Mouse (Mus musculus): ENCODE data around the gene Cerk. TPM values are rescaled to one million over a fixed set of nuclear protein-coding genes. Genes with fewer than 3 reads are reported as not detected.

Gene Cerk
- polyA plus RNA-seq, 1 experiment from 2014 or later = 27.0 TPM

DNA sequence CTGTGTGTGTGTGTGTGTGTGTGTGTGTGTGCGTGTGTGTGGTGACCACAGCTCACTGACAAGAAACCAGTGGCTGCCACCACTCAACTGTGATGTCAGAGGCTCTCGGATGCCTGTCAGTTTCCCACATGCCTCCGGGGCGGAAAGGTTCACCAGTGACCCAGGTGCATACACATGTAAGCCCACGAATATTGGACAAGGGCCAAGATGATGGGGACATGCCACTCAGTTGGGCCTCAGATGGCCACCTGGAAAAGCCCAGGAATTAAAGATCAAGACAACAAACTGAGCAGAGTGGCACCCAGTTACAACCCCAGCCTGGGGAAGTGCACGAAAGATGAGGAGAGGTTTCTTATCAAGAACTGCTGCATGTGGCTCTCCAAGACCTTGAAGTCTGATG lies 13.4 kb downstream of the Cerk start:
- Histone ChIP-seq H3K36me3 (ENCODE audit: control insufficient read depth, insufficient read depth, low read length) (no peaks in the 10 kb centered on the region), H3K9ac (replicated peaks; ENCODE audit: low read depth, low read length) (no peak overlapping the region), H3K4me3 (ENCODE audit: low read depth, low read length) (no peak overlapping the region), H3K27ac (ENCODE audit: low read depth, low read length) (no peak overlapping the region), H3K27me3 (ENCODE audit: control insufficient read depth, insufficient read depth, low read length) (no peaks in the 10 kb centered on the region), H3K9me3 (ENCODE audit: control insufficient read depth, low read length) (no peaks in the 10 kb centered on the region), H3K4me1 (ENCODE audit: control insufficient read depth, insufficient read depth, low read length) (0 out of 2 replicates have a peak, but pooled peaks cover 4% of the 10 kb centered on the region), H3K4me2 (ENCODE audit: low read depth, low read length) (no peak overlapping the region)
- ATAC-seq (ENCODE audit: low read depth) = no peak
- WGBS = 77% methylated on average over 6 of the region's 6 CpGs

- Histone ChIP-seq H3K4me1 (ENCODE audit: control insufficient read depth, insufficient read depth, low read length) (0 out of 2 replicates have a peak, but pooled peaks cover 4% of the 10 kb centered on the region), H3K27ac (ENCODE audit: low read depth, low read length) (no peak overlapping the region), H3K9ac (replicated peaks; ENCODE audit: low read depth, low read length) (no peak overlapping the region), H3K27me3 (ENCODE audit: control insufficient read depth, insufficient read depth, low read length) (no peaks in the 10 kb centered on the region), H3K4me3 (ENCODE audit: low read depth, low read length) (no peak overlapping the region), H3K9me3 (ENCODE audit: control insufficient read depth, low read length) (no peaks in the 10 kb centered on the region), H3K4me2 (ENCODE audit: low read depth, low read length) (no peak overlapping the region), H3K36me3 (ENCODE audit: control insufficient read depth, insufficient read depth, low read length) (no peaks in the 10 kb centered on the region)
- WGBS = 78% methylated on average over 3 of the region's 3 CpGs
- no peak for ATAC-seq (ENCODE audit: low read depth)
Measured at GRCm38 (mm10) chr15:86172124-86172523, 13.8 kb downstream of the Cerk start.

DNA sequence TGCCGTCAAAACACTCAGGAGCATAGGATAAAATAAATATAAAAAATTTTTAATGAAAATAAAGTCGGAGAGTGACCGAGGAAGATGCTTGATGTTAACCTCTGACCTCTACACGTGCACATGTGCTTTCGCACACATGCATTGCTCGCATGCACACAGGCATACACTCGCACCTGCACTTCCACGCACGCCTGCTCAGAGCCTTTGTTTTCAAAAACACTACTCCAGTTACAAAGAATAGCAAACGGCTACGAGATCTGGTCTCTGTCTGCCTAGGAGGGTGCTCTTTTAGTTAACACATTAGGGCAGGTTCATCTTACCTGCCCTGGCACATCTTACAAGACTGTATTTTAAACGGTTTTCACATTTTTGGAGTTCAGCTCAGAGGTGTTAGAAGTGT lies 14.6 kb downstream of the Cerk start:
- Histone ChIP-seq H3K36me3 (ENCODE audit: control insufficient read depth, insufficient read depth, low read length) (no peaks in the 10 kb centered on the region), H3K9me3 (ENCODE audit: control insufficient read depth, low read length) (no peaks in the 10 kb centered on the region), H3K27ac (ENCODE audit: low read depth, low read length) (no peak overlapping the region), H3K9ac (replicated peaks; ENCODE audit: low read depth, low read length) (no peak overlapping the region), H3K4me1 (ENCODE audit: control insufficient read depth, insufficient read depth, low read length) (0 out of 2 replicates have a peak, but pooled peaks cover 4% of the 10 kb centered on the region), H3K4me3 (ENCODE audit: low read depth, low read length) (no peak overlapping the region), H3K27me3 (ENCODE audit: control insufficient read depth, insufficient read depth, low read length) (no peaks in the 10 kb centered on the region), H3K4me2 (ENCODE audit: low read depth, low read length) (no peak overlapping the region)
- WGBS = 87% methylated on average over 12 of the region's 12 CpGs
- no peak for ATAC-seq (ENCODE audit: low read depth)

- no peaks in the 10 kb centered on the region for H3K9me3 ChIP-seq (ENCODE audit: control insufficient read depth, low read length)
- 0 out of 2 replicates have a peak, but pooled peaks cover 4% of the 10 kb centered on the region for H3K4me1 ChIP-seq (ENCODE audit: control insufficient read depth, insufficient read depth, low read length)
- H3K9ac ChIP-seq (replicated peaks; ENCODE audit: low read depth, low read length) = no peak overlapping the region
- no peak overlapping the region for H3K4me2 ChIP-seq (ENCODE audit: low read depth, low read length)
- no peak overlapping the region for H3K4me3 ChIP-seq (ENCODE audit: low read depth, low read length)
- WGBS = 70% methylated on average over 4 of the region's 4 CpGs
- H3K36me3 ChIP-seq (ENCODE audit: control insufficient read depth, insufficient read depth, low read length) = no peaks in the 10 kb centered on the region
- no peak overlapping the region for H3K27ac ChIP-seq (ENCODE audit: low read depth, low read length)
- ATAC-seq (ENCODE audit: low read depth) = no peak
- no peaks in the 10 kb centered on the region for H3K27me3 ChIP-seq (ENCODE audit: control insufficient read depth, insufficient read depth, low read length)
Measured at GRCm38 (mm10) chr15:86169817-86170110, 16.2 kb downstream of the Cerk start.

DNA sequence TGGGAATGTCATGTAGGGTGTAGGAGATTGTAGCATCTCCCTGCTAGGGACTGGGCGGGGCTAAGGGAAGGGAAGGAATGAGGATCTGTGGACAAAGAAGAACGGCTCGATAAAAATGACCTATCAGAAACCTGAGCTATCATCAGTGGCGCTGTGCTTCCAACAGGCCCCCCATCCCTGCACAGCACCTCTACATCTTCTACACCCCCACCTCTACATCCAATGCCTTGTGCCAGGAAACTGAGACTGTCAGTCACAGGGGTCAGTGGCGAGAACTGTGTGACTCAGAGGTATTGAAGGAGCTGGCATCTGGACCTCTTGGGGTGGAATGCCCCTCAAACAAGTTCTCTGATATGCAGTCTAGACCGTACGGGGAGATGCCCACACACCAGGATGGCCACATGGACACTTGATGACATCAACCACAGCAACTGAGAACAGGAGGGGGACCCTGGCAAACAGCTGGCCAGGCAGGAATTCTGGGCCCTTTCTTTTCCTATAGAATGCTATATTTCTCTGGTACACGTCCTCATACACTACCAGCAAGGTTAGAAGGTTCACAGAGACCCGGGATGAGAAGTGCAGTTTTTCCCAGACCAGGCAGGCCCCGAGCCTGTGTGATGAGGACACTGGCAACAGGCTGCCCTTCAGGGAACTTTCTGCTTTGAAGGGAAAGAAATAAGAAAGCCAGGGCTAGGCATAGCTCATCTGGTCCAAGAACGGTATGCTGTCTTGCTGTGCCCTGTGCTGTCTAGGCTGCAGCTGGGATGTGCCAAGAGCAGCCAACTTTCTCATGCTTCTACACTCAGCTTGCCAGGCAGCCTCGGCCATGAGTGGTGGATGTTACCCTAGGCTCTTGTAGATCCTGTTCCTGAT lies 16.8 kb downstream of the Cerk start:
- H3K9me3 ChIP-seq (ENCODE audit: control insufficient read depth, low read length) = no peaks in the 10 kb centered on the region
- WGBS = 81% methylated on average over 12 of the region's 12 CpGs
- H3K27ac ChIP-seq (ENCODE audit: low read depth, low read length) = no peak overlapping the region
- no peak overlapping the region for H3K4me2 ChIP-seq (ENCODE audit: low read depth, low read length)
- H3K4me1 ChIP-seq (ENCODE audit: control insufficient read depth, insufficient read depth, low read length) = 0 out of 2 replicates have a peak, but pooled peaks cover 4% of the 10 kb centered on the region
- ATAC-seq (ENCODE audit: low read depth) = no peak
- H3K9ac ChIP-seq (replicated peaks; ENCODE audit: low read depth, low read length) = no peak overlapping the region
- H3K36me3 ChIP-seq (ENCODE audit: control insufficient read depth, insufficient read depth, low read length) = no peaks in the 10 kb centered on the region; the same call in 1 of the 2 replicates
- no peak overlapping the region for H3K4me3 ChIP-seq (ENCODE audit: low read depth, low read length)
- H3K27me3 ChIP-seq (ENCODE audit: control insufficient read depth, insufficient read depth, low read length) = no peaks in the 10 kb centered on the region

DNA sequence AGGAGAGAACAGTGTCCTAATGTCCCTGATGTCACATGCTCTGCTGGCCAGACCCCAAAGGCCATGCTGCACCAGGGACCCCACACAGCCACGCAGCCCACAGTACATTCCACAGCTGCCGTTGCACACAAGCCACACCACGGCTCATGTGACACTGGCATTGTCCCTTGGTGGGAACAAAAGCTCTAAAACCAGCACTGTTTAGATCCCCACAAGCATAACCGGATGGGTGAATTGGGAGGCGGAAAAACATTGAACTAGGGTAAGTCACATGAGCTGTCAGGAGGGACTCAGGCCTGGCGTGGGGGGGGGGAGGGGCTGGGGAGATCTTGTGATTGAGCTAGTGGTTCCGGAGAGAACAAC lies 17.5 kb downstream of the Cerk start:
- WGBS = 33% methylated on average over 7 of the region's 7 CpGs
- no peak overlapping the region for H3K9ac ChIP-seq (replicated peaks; ENCODE audit: low read depth, low read length)
- no peak overlapping the region for H3K4me2 ChIP-seq (ENCODE audit: low read depth, low read length)
- no peak overlapping the region for H3K4me3 ChIP-seq (ENCODE audit: low read depth, low read length)
- H3K36me3 ChIP-seq (ENCODE audit: control insufficient read depth, insufficient read depth, low read length) = no peaks in the 10 kb centered on the region; the same call in 1 of the 2 replicates
- no peak overlapping the region for H3K27ac ChIP-seq (ENCODE audit: low read depth, low read length)
- H3K27me3 ChIP-seq (ENCODE audit: control insufficient read depth, insufficient read depth, low read length) = no peaks in the 10 kb centered on the region
- no peaks in the 10 kb centered on the region for H3K9me3 ChIP-seq (ENCODE audit: control insufficient read depth, low read length)
- ATAC-seq (ENCODE audit: low read depth) = peak; percentile 36; the same call in 1 of the 2 replicates
- 0 out of 2 replicates have a peak, but pooled peaks cover 4% of the 10 kb centered on the region for H3K4me1 ChIP-seq (ENCODE audit: control insufficient read depth, insufficient read depth, low read length)

GRCm38 (mm10) chr15:86167787-86168504 lies 18.0 kb downstream of the Cerk start:
- no peaks in the 10 kb centered on the region for H3K9me3 ChIP-seq (ENCODE audit: control insufficient read depth, low read length)
- H3K36me3 ChIP-seq (ENCODE audit: control insufficient read depth, insufficient read depth, low read length) = no peaks in the 10 kb centered on the region; the same call in 1 of the 2 replicates
- no peak overlapping the region for H3K4me3 ChIP-seq (ENCODE audit: low read depth, low read length)
- ATAC-seq (ENCODE audit: low read depth) = no peak
- WGBS = 81% methylated on average over 10 of the region's 10 CpGs
- no peaks in the 10 kb centered on the region for H3K27me3 ChIP-seq (ENCODE audit: control insufficient read depth, insufficient read depth, low read length)
- no peak overlapping the region for H3K27ac ChIP-seq (ENCODE audit: low read depth, low read length)
- H3K4me1 ChIP-seq (ENCODE audit: control insufficient read depth, insufficient read depth, low read length) = 0 out of 2 replicates have a peak, but pooled peaks cover 4% of the 10 kb centered on the region
- H3K9ac ChIP-seq (replicated peaks; ENCODE audit: low read depth, low read length) = no peak overlapping the region
- H3K4me2 ChIP-seq (ENCODE audit: low read depth, low read length) = no peak overlapping the region

GRCm38 (mm10) chr15:86167032-86167655 lies 18.8 kb downstream of the Cerk start:
- no peaks in the 10 kb centered on the region for H3K27me3 ChIP-seq (ENCODE audit: control insufficient read depth, insufficient read depth, low read length)
- H3K4me2 ChIP-seq (ENCODE audit: low read depth, low read length) = no peak overlapping the region
- WGBS = 92% methylated on average over 7 of the region's 7 CpGs
- H3K4me3 ChIP-seq (ENCODE audit: low read depth, low read length) = no peak overlapping the region
- no peaks in the 10 kb centered on the region for H3K9me3 ChIP-seq (ENCODE audit: control insufficient read depth, low read length)
- 0 out of 2 replicates have a peak, but pooled peaks cover 4% of the 10 kb centered on the region for H3K4me1 ChIP-seq (ENCODE audit: control insufficient read depth, insufficient read depth, low read length)
- H3K9ac ChIP-seq (replicated peaks; ENCODE audit: low read depth, low read length) = no peak overlapping the region
- H3K36me3 ChIP-seq (ENCODE audit: control insufficient read depth, insufficient read depth, low read length) = no peaks in the 10 kb centered on the region; the same call in 1 of the 2 replicates
- ATAC-seq (ENCODE audit: low read depth) = no peak
- H3K27ac ChIP-seq (ENCODE audit: low read depth, low read length) = no peak overlapping the region

Data from neural tube, embryonic 14.5 days (tissue).